Mouse (Mus musculus) megakaryocyte, adult 5-6 weeks (primary cell): ENCODE measurements at regions not wholly inside any gene's neighbourhood (a gene's known extent, or its start where the extent isn't known, plus 50 kb on each side); places are given as distances from the start of the nearest gene placed in this dataset.

Experiments used
- ATAC-seq: 2 replicates; pipeline ENCODE4 v1.8.0; 2016; ENCODE audit warnings: mild to moderate bottlenecking, inconsistent platforms; ENCODE audit not compliant: poor library complexity, severe bottlenecking

- ATAC-seq: no peak
Measured at GRCm38 (mm10) chr1:61172946-61173345, 195.2 kb downstream of the Icos start.

DNA sequence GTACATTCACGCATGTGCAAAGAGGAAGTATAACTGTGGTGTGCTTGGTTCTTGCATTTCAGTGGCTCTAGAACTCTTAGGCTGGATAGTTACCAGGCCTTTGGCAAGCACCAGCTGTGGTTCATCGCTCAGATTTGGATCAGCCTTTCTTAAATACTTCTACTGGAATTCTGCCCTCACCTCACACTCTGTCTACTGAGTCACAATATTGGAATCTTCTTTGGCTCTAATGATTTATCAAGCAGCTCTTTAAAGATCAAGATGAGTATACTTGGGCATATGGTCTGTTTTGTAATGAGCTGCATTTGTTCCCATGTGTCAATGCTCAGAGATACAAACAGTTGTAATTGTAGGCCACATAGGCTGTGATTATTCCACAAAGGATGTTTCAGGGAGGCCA, 197.5 kb downstream of the Icos start:
- no peak for ATAC-seq

GRCm38 (mm10) chr1:61179461-61179860, 201.7 kb downstream of the Icos start:
- ATAC-seq: no peak

GRCm38 (mm10) chr1:61181099-61181821, 203.5 kb downstream of the Icos start:
- peak; percentile 92 for ATAC-seq

DNA sequence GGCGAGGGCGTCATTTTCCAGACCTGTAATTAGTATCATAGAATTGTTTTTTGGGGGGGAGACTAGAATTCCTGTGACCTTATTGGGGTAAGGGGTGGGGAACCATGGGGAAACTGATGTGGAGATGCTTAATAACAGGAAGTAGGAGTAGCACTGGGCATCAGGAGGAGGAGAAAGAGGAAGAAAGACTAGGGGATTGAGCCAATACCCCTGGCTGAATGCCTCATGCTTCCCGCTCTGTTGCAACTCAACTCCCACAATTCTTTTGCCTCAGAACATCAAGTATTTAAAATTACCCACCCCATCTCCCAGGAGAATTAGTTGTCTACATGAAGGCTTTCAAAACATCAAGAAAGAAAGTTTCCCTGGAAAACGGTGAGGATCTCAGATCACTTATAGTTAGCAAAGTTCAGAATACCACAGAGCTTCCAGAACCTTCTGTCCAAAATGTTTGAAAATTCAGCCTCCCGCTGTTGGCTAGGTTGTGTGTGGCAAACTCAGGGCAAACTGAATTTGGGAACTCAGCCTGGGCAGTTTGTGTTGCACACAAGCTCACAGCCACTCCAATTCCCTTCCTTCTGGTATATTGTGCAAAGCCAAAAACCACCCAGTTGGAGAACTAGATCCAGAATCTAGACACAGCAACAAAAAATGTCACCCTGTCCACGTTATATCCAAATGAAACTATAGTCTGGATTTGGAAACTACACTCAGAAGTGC, 209.8 kb downstream of the Icos start:
- peak; percentile 83 for ATAC-seq

- no peak for ATAC-seq
Measured at GRCm38 (mm10) chr1:61190921-61191320, 213.2 kb downstream of the Icos start.

DNA sequence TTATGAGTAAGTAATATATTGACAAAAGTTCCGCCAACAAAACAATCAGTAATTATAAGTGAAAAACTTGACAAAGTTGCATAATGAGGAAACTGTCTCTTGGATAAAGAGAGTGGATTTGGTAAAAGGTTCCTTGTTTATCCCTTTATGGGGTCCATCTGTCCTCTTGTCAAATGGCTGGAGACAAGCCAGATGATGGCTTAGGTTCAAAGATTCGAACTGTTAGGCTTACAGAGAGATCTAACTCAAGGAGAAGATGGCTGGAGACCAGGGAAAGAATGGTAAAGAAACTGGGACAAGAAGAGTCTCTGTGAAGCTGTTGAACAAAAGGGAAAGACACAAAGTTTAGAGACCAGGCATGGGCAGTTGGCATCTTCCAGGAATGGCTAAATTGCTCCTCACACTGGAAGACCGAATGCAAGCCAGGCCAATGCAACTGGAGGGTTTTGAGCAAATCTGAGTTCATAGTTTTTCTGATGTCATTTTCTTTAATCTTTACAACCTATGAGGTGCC, 220.9 kb downstream of the Icos start:
- no peak for ATAC-seq

GRCm38 (mm10) chr1:61201006-61201405, 223.3 kb downstream of the Icos start:
- ATAC-seq: no peak

- ATAC-seq: no peak
Measured at GRCm38 (mm10) chr1:61202079-61202478, 224.4 kb downstream of the Icos start.

GRCm38 (mm10) chr1:61203170-61203569, 225.4 kb downstream of the Icos start:
- ATAC-seq: no peak

- no peak for ATAC-seq
Measured at GRCm38 (mm10) chr1:61203612-61204011, 225.9 kb downstream of the Icos start.

- ATAC-seq: no peak
Measured at GRCm38 (mm10) chr1:61205137-61205536, 227.4 kb downstream of the Icos start.

GRCm38 (mm10) chr1:61206861-61207380, 229.2 kb downstream of the Icos start:
- no peak for ATAC-seq

DNA sequence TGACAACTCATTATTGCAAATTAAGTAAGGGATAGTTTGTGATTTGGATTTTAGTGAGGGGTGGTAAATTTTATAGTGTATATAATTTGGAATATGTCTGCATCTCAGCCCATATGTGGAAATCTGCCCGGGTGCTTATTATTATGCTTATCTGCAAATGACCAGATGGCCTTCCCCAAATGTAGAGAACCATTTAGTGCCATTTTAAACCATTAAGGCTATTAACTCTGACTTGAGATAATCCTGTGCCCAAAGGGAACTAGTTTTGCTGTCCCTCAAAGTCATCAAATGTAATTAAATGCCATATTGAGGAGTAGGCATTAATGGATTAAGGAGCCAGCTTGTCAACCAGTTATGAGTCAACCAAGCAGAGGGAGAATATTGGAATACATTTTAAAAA, 230.7 kb downstream of the Icos start:
- no peak for ATAC-seq

- no peak for ATAC-seq
Measured at GRCm38 (mm10) chr1:61221131-61221530, 243.4 kb downstream of the Icos start.

DNA sequence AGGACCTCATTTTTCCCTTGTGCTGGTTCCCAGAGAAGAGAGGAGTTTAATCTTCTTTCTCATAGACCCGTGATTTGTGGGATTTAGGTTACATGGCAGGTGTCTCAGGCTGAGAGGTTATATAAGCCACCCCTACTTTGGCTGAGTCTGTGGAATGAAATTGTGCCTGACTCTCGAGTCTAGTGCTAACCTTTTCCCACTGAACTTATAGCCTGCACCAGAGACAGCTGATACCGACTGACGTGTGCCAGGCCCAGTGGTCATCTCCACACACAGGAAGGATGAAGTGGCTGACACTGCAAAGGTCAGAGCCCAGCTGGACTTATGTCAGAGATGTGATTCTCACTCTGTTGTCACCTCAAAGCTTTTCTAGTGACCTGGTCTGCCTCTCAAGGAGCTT, 251.2 kb downstream of the Icos start:
- no peak for ATAC-seq

DNA sequence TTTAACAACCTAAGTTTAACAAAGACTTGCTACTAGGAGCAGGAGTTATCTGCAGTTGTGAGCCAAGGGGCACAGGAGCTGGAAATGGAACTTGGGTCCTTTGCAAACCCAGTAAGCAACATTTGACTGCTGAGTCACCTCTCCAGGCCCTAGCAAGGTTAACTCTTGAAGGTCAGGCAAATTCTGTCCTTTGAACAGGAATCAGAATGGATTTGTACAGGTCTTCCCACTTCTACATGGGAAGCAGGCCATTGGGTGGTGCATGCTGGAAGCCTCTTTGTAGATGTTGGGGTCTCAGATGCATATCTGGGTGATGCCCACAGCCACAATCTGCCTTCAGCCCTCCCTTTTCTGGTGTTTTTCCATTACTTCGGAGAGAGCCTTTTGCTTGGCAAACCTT, 255.3 kb downstream of the Icos start:
- no peak for ATAC-seq

- ATAC-seq: no peak
Measured at GRCm38 (mm10) chr1:61233476-61234297, 256.0 kb downstream of the Icos start.

DNA sequence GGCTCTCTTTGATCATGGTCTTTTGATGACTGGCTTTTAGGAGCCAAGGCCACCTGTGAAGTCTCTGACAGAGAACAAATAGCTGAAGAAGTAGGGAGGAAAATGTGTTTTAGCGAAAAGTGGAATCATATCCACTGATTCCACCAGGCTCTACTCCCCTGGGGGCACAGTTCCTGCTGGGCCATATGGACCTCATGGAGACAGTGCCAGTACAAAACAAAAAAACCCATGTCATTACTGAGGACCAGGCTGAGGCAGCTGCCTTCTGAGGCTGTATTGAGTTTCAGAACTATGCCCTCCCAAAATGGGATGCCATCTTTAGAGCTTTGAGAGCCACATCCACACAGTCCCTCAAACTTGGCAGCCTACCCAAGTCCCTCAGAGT, 256.6 kb downstream of the Icos start:
- ATAC-seq: no peak

GRCm38 (mm10) chr1:61236511-61236910, 258.8 kb downstream of the Icos start:
- no peak for ATAC-seq

DNA sequence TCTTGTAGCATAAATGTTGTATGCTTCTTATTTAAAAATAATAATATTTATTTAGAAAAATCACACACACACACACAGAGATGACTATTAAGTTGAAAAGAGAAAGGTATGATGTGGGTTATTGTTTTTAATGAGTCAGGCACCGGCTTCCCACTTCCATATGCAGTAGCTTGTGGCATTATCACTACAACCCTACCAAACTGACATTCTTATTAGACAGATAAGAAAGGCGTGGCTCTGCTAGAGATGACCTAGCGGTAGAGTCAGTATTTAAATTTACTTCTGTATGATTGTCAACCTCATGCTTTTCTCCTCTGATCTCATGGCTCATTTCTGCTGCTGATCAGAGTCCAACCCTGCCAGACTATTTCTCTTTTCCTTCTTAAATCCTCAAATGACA, 260.9 kb downstream of the Icos start:
- no peak for ATAC-seq
